Mouse (Mus musculus): ENCODE measurements around the gene Dtx4. TPM values are rescaled to one million over a fixed set of nuclear protein-coding genes. Genes with fewer than 3 reads are reported as not detected.

Gene Dtx4
- total and polyA plus RNA-seq, 3 experiments = 16.4 to 30.5 (median 21.2) TPM

GRCm38 (mm10) chr19:12421680-12422079, 79.6 kb downstream of the Dtx4 start:
- H3K4me3 ChIP-seq (replicated peaks in 1 of 3; ENCODE audit: low read depth in 2 of 3, low read length in 2 of 3, poor library complexity in 1 of 3) = no peak overlapping the region
- no peaks in the 10 kb centered on the region for H3K36me3 ChIP-seq (replicated peaks in 1 of 2; ENCODE audit: control insufficient read depth in 1 of 2, insufficient read depth in 1 of 2, low read length in 1 of 2)
- TF ChIP-seq ZMIZ1 (IDR thresholded peaks at IDR 0.05; ENCODE audit: low read depth, low read length) = no peak
- no peak for TF ChIP-seq ELF1 (IDR thresholded peaks at IDR 0.05; ENCODE audit: low read depth, low read length)
- TF ChIP-seq MEF2A (IDR thresholded peaks at IDR 0.05; ENCODE audit: borderline replicate concordance, low read depth, low read length) = no peak
- TF ChIP-seq MYC (IDR thresholded peaks at IDR 0.05; ENCODE audit: low read depth, low read length) = 0 out of 2 replicates have a peak, but pooled peaks have one; percentile 48
- no peak for TF ChIP-seq E2F4 (IDR thresholded peaks at IDR 0.05; ENCODE audit: insufficient replicate concordance, low read depth, low read length)
- TF ChIP-seq GABPA (IDR thresholded peaks at IDR 0.05; ENCODE audit: insufficient replicate concordance, low read depth, low read length) = no peak
- peak; percentile 81 for TF ChIP-seq ZNF384 (IDR thresholded peaks at IDR 0.05; ENCODE audit: low read depth, low read length)
- TF ChIP-seq RAD21 (IDR thresholded peaks at IDR 0.05; ENCODE audit: low read depth, low read length) = peak; percentile 25
- TF ChIP-seq USF2 (conservative IDR thresholded peaks at IDR 0.05; ENCODE audit: low read depth, low read length) = no peak
- peak in 1 of 2 experiments; percentile 36; a peak in 2 of 4 replicates for TF ChIP-seq CTCF (conservative IDR thresholded peaks at IDR 0.05 in 1 of 2, IDR thresholded peaks at IDR 0.05 in 1 of 2; ENCODE audit: low read depth in 2 of 2, low read length in 2 of 2)
- H3K9ac ChIP-seq (ENCODE audit: insufficient read depth, low read depth) = no peak overlapping the region
- H3K9me3 ChIP-seq (replicated peaks; ENCODE audit: low read length) = no peaks in the 10 kb centered on the region
- H3K79me2 ChIP-seq (replicated peaks; ENCODE audit: control insufficient read depth, extremely low read depth, insufficient read depth, poor library complexity, severe bottlenecking) = no peaks in the 10 kb centered on the region
- dilution Hi-C loops (cut with MboI; ENCODE audit: extremely low pct_ligation_motif_present, extremely low pct_unique_long_range_greater_than_20kb, low sequenced_read_pairs) (no loop called here), in situ Hi-C loops (cut with MboI; ENCODE audit: low pct_ligation_motif_present, low pct_unique_long_range_greater_than_20kb, low sequenced_read_pairs) (no loop called here)
- H3K4me1 ChIP-seq (ENCODE audit: control insufficient read depth in 1 of 2, insufficient read depth in 2 of 2) = peaks cover 0 to 8% of the 10 kb centered on the region in 2 experiments; a peak in 2 of 4 replicates
- no peak overlapping the region for H3K4me2 ChIP-seq (ENCODE audit: insufficient read depth, low read depth, poor library complexity, severe bottlenecking)
- no peaks in the 10 kb centered on the region for H3K27me3 ChIP-seq (replicated peaks)
- no peak overlapping the region for H3K27ac ChIP-seq (ENCODE audit: insufficient read depth, low read depth)
- no peak for DNase-seq (ENCODE audit: extremely low read depth)

GRCm38 (mm10) chr19:12420555-12420954, 80.7 kb downstream of the Dtx4 start:
- TF ChIP-seq POLR2A (IDR thresholded peaks at IDR 0.05; ENCODE audit: low read depth, low read length) (no peak), RCOR1 (conservative IDR thresholded peaks at IDR 0.05; ENCODE audit: low read depth, low read length) (no peak), SIN3A (IDR thresholded peaks at IDR 0.05; ENCODE audit: low read length) (no peak), MXI1 (IDR thresholded peaks at IDR 0.05; ENCODE audit: low read depth, low read length) (no peak), USF1 (IDR thresholded peaks at IDR 0.05; ENCODE audit: low read depth, low read length) (no peak), ZKSCAN1 (IDR thresholded peaks at IDR 0.05; ENCODE audit: borderline replicate concordance, low read depth, low read length) (no peak), RAD21 (IDR thresholded peaks at IDR 0.05; ENCODE audit: low read depth, low read length) (no peak), CTCF (conservative IDR thresholded peaks at IDR 0.05 in 1 of 2, IDR thresholded peaks at IDR 0.05 in 1 of 2; ENCODE audit: low read depth in 2 of 2, low read length in 2 of 2) (no peak), MAX (IDR thresholded peaks at IDR 0.05; ENCODE audit: low read length) (no peak), E2F4 (IDR thresholded peaks at IDR 0.05; ENCODE audit: insufficient replicate concordance, low read depth, low read length) (no peak), CHD2 (IDR thresholded peaks at IDR 0.05; ENCODE audit: low read length) (no peak), POLR2AphosphoS2 (IDR thresholded peaks at IDR 0.05; ENCODE audit: low read depth, low read length) (no peak), TCF12 (IDR thresholded peaks at IDR 0.05; ENCODE audit: low read depth, low read length) (no peak), ZMIZ1 (IDR thresholded peaks at IDR 0.05; ENCODE audit: low read depth, low read length) (no peak), UBTF (IDR thresholded peaks at IDR 0.05; ENCODE audit: low read depth, low read length) (no peak), PAX5 (IDR thresholded peaks at IDR 0.05; ENCODE audit: low read length) (no peak), CHD1 (IDR thresholded peaks at IDR 0.05; ENCODE audit: low read depth, low read length) (no peak), JUND (conservative IDR thresholded peaks at IDR 0.05; ENCODE audit: low read depth, low read length) (no peak)
- in situ Hi-C loops (cut with MboI; ENCODE audit: low pct_ligation_motif_present, low pct_unique_long_range_greater_than_20kb, low sequenced_read_pairs) = no loop called here
- Histone ChIP-seq H3K4me2 (ENCODE audit: insufficient read depth, low read depth, poor library complexity, severe bottlenecking) (no peak overlapping the region), H3K4me1 (ENCODE audit: control insufficient read depth in 1 of 2, insufficient read depth in 2 of 2) (no peaks in the 10 kb centered on the region), H3K4me3 (replicated peaks in 1 of 3; ENCODE audit: low read depth in 2 of 3, low read length in 2 of 3, poor library complexity in 1 of 3) (no peak overlapping the region), H3K9me3 (replicated peaks; ENCODE audit: low read length) (no peaks in the 10 kb centered on the region), H3K27me3 (replicated peaks) (no peaks in the 10 kb centered on the region), H3K36me3 (replicated peaks in 1 of 2; ENCODE audit: control insufficient read depth in 1 of 2, insufficient read depth in 1 of 2, low read length in 1 of 2) (no peaks in the 10 kb centered on the region), H3K27ac (ENCODE audit: insufficient read depth, low read depth) (no peak overlapping the region), H3K9ac (ENCODE audit: insufficient read depth, low read depth) (no peak overlapping the region), H3K79me2 (replicated peaks; ENCODE audit: control insufficient read depth, extremely low read depth, insufficient read depth, poor library complexity, severe bottlenecking) (no peaks in the 10 kb centered on the region)
- no peak for DNase-seq (ENCODE audit: extremely low read depth)
- dilution Hi-C loops (cut with MboI; ENCODE audit: extremely low pct_ligation_motif_present, extremely low pct_unique_long_range_greater_than_20kb, low sequenced_read_pairs) = no loop called here

All from CH12.LX (cell line).